Mouse (Mus musculus): Measurements from ENCODE around the gene Slc17a6.
A peak's percentile ranks its signal among the peaks of the same experiment; 100 is the strongest.

The Slc17a6 gene

GRCm38 (mm10) chr7:51621694-51622145 lies at the start of gene Slc17a6:
Gene Slc17a6, plus strand, starts transcription at chr7:51622006.
- peak; percentile 85 for DNase-seq (ENCODE audit: low read depth, low spot score)

GRCm38 (mm10) chr7:51600021-51600420 lies 21.8 kb upstream of the Slc17a6 start:
- DNase-seq (ENCODE audit: low read depth, low spot score): no peak

GRCm38 (mm10) chr7:51603741-51604140 lies 18.1 kb upstream of the Slc17a6 start:
- DNase-seq (ENCODE audit: low read depth, low spot score): no peak

- DNase-seq (ENCODE audit: low read depth, low spot score): peak; percentile 41
These were observed 7.4 kb upstream of the Slc17a6 start for GRCm38 (mm10) chr7:51614404-51614803.

GRCm38 (mm10) chr7:51617941-51618340 lies 3.9 kb upstream of the Slc17a6 start:
- DNase-seq (ENCODE audit: low read depth, low spot score): peak; percentile 14

- DNase-seq (ENCODE audit: low read depth, low spot score): no peak
These were observed 3.4 kb upstream of the Slc17a6 start for GRCm38 (mm10) chr7:51618412-51618811.

GRCm38 (mm10) chr7:51619977-51620376 lies 1.8 kb upstream of the Slc17a6 start:
- DNase-seq (ENCODE audit: low read depth, low spot score): no peak

GRCm38 (mm10) chr7:51622196-51622595 lies 390 bp downstream of the Slc17a6 start:
- DNase-seq (ENCODE audit: low read depth, low spot score): no peak

GRCm38 (mm10) chr7:51622666-51623065 lies 860 bp downstream of the Slc17a6 start:
- DNase-seq (ENCODE audit: low read depth, low spot score): no peak

GRCm38 (mm10) chr7:51624336-51624897 lies 2.6 kb downstream of the Slc17a6 start:
- DNase-seq (ENCODE audit: low read depth, low spot score): no peak

- peak; percentile 4 for DNase-seq (ENCODE audit: low read depth, low spot score)
These were observed 3.4 kb downstream of the Slc17a6 start for GRCm38 (mm10) chr7:51625161-51625560.

- peak; percentile 1 for DNase-seq (ENCODE audit: low read depth, low spot score)
These were observed 3.9 kb downstream of the Slc17a6 start for GRCm38 (mm10) chr7:51625591-51626255.

- no peak for DNase-seq (ENCODE audit: low read depth, low spot score)
These were observed 4.7 kb downstream of the Slc17a6 start for GRCm38 (mm10) chr7:51626451-51627000.

GRCm38 (mm10) chr7:51627001-51627631 lies 5.3 kb downstream of the Slc17a6 start:
- peak; percentile 74 for DNase-seq (ENCODE audit: low read depth, low spot score)

- DNase-seq (ENCODE audit: low read depth, low spot score): no peak
These were observed 5.9 kb downstream of the Slc17a6 start for GRCm38 (mm10) chr7:51627666-51628065.

- no peak for DNase-seq (ENCODE audit: low read depth, low spot score)
These were observed 6.5 kb downstream of the Slc17a6 start for GRCm38 (mm10) chr7:51628349-51628748.

- no peak for DNase-seq (ENCODE audit: low read depth, low spot score)
These were observed 7.4 kb downstream of the Slc17a6 start for GRCm38 (mm10) chr7:51629206-51629605.

GRCm38 (mm10) chr7:51631171-51631570 lies 9.4 kb downstream of the Slc17a6 start:
- DNase-seq (ENCODE audit: low read depth, low spot score): no peak

GRCm38 (mm10) chr7:51632543-51633229 lies 10.9 kb downstream of the Slc17a6 start:
- no peak for DNase-seq (ENCODE audit: low read depth, low spot score)

GRCm38 (mm10) chr7:51633230-51633844 lies 11.5 kb downstream of the Slc17a6 start:
- no peak for DNase-seq (ENCODE audit: low read depth, low spot score)

- DNase-seq (ENCODE audit: low read depth, low spot score): no peak
These were observed 35.3 kb downstream of the Slc17a6 start for GRCm38 (mm10) chr7:51657152-51657551.

GRCm38 (mm10) chr7:51662441-51662840 lies 40.6 kb downstream of the Slc17a6 start:
- no peak for DNase-seq (ENCODE audit: low read depth, low spot score)
